Mouse (Mus musculus) CH12.LX (cell line): ENCODE data around the gene 1700019D03Rik. TPM values are rescaled to one million over a fixed set of nuclear protein-coding genes. Genes with fewer than 3 reads are reported as not detected.
A peak's percentile ranks its signal among the peaks of the same experiment; 100 is the strongest.

Source experiments
- DNase-seq: peaks from one replicate; pipeline ENCODE4 v3.0.0-alpha.2; 2013; ENCODE audit errors: extremely low read depth
- H3K27ac ChIP-seq: 2 replicates; pipeline ENCODE4 v1.5.1; 2012; ENCODE audit warnings: low read depth, mild to moderate bottlenecking, control low read depth, moderate library complexity; ENCODE audit not compliant: insufficient read depth
- H3K27me3 ChIP-seq: replicated peaks from 2 replicates; pipeline ENCODE3; 2012; ENCODE audit warnings: inconsistent platforms
- H3K36me3 ChIP-seq, 2 experiments: replicated peaks in 1 of 2; 2 replicates each; pipeline versions ENCODE3 to v1.6.1; 2012; ENCODE audit warnings: inconsistent platforms in 1 of 2, low read length in 1 of 2, mild to moderate bottlenecking in 1 of 2, mixed read lengths in 1 of 2, moderate library complexity in 1 of 2; ENCODE audit not compliant: control insufficient read depth in 1 of 2, insufficient read depth in 1 of 2
- H3K4me1 ChIP-seq, 2 experiments: 2 replicates each; pipeline ENCODE4 v1.6.1; 2012; ENCODE audit warnings: inconsistent platforms in 1 of 2, moderate library complexity in 1 of 2; ENCODE audit not compliant: insufficient read depth in 2 of 2, control insufficient read depth in 1 of 2
- H3K4me2 ChIP-seq: 2 replicates; pipeline ENCODE4 v1.6.1; 2012; ENCODE audit warnings: low read depth, mild to moderate bottlenecking, control low read depth; ENCODE audit not compliant: poor library complexity, insufficient read depth, severe bottlenecking
- H3K4me3 ChIP-seq, 3 experiments: fragments of 150-350 bp in 1 of 3; sonication (generic) in 1 of 3; replicated peaks in 1 of 3; 2 replicates each; pipeline versions ENCODE3 to v1.5.1; 2011 to 2012; ENCODE audit warnings: low read depth in 2 of 3, low read length in 2 of 3, mild to moderate bottlenecking in 2 of 3, moderate library complexity in 2 of 3, control low read depth in 1 of 3, improper control_type of control experiment in 1 of 3, inconsistent platforms in 1 of 3, mixed read lengths in 1 of 3; ENCODE audit not compliant: poor library complexity in 1 of 3
- H3K79me2 ChIP-seq: replicated peaks from 2 replicates; pipeline ENCODE4 v1.6.1; 2012; ENCODE audit warnings: mild to moderate bottlenecking, moderate library complexity; ENCODE audit not compliant: control insufficient read depth, poor library complexity, insufficient read depth, severe bottlenecking; ENCODE audit errors: extremely low read depth
- H3K9ac ChIP-seq: 2 replicates; pipeline ENCODE4 v1.6.1; 2012; ENCODE audit warnings: low read depth, mild to moderate bottlenecking, control low read depth, moderate library complexity; ENCODE audit not compliant: insufficient read depth
- H3K9me3 ChIP-seq: replicated peaks from 2 replicates; pipeline ENCODE3; 2012; ENCODE audit warnings: low read length, inconsistent platforms, mixed read lengths
- BHLHE40 ChIP-seq: IDR thresholded peaks from 2 replicates; pipeline ENCODE4 v1.6.1; 2011; ENCODE audit warnings: mild to moderate bottlenecking, low read depth, low read length, improper control_type of control experiment
- CHD2 ChIP-seq: IDR thresholded peaks from 2 replicates; pipeline ENCODE4 v1.6.1; 2011; ENCODE audit warnings: low read length, improper control_type of control experiment
- CTCF ChIP-seq, 2 experiments: IDR thresholded peaks in 1 of 2; conservative IDR thresholded peaks in 1 of 2; 2 replicates each; pipeline ENCODE4 v1.5.1; 2011 to 2012; ENCODE audit warnings: low read depth in 2 of 2, low read length in 2 of 2, improper control_type of control experiment in 1 of 2, inconsistent platforms in 1 of 2, mild to moderate bottlenecking in 1 of 2, moderate library complexity in 1 of 2
- E2F4 ChIP-seq: IDR thresholded peaks from 2 replicates; pipeline ENCODE4 v1.6.1; 2011; ENCODE audit warnings: low read depth, low read length, improper control_type of control experiment; ENCODE audit not compliant: insufficient replicate concordance
- ELF1 ChIP-seq: IDR thresholded peaks from 2 replicates; pipeline ENCODE4 v1.6.1; 2014; ENCODE audit warnings: low read depth, mild to moderate bottlenecking, inconsistent platforms, low read length, improper control_type of control experiment
- EP300 ChIP-seq: IDR thresholded peaks from 2 replicates; pipeline ENCODE4 v1.6.1; 2011; ENCODE audit warnings: low read length, improper control_type of control experiment
- ETS1 ChIP-seq: conservative IDR thresholded peaks from 2 replicates; pipeline ENCODE4 v1.6.1; 2012; ENCODE audit warnings: low read depth, mild to moderate bottlenecking, inconsistent platforms, low read length, improper control_type of control experiment, moderate library complexity
- HCFC1 ChIP-seq: IDR thresholded peaks from 2 replicates; pipeline ENCODE4 v1.6.1; 2012; ENCODE audit warnings: low read depth, mild to moderate bottlenecking, inconsistent platforms, low read length, improper control_type of control experiment
- IRF4 ChIP-seq: IDR thresholded peaks from 2 replicates; pipeline ENCODE4 v1.6.1; 2014; ENCODE audit warnings: low read depth, mild to moderate bottlenecking, inconsistent platforms, low read length, improper control_type of control experiment
- JUN ChIP-seq: IDR thresholded peaks from 2 replicates; pipeline ENCODE4 v1.6.1; 2011; ENCODE audit warnings: low read depth, mild to moderate bottlenecking, low read length, improper control_type of control experiment, moderate library complexity; ENCODE audit not compliant: insufficient read depth
- JUND ChIP-seq: conservative IDR thresholded peaks from 2 replicates; pipeline ENCODE4 v1.6.1; 2011; ENCODE audit warnings: low read depth, low read length, improper control_type of control experiment
- MAX ChIP-seq: IDR thresholded peaks from 2 replicates; pipeline ENCODE4 v1.6.1; 2011; ENCODE audit warnings: low read length, improper control_type of control experiment
- MAZ ChIP-seq: IDR thresholded peaks from 2 replicates; pipeline ENCODE4 v1.6.1; 2012; ENCODE audit warnings: low read depth, mild to moderate bottlenecking, inconsistent platforms, low read length, improper control_type of control experiment, moderate library complexity
- MEF2A ChIP-seq: IDR thresholded peaks from 2 replicates; pipeline ENCODE4 v1.6.1; 2014; ENCODE audit warnings: low read depth, mild to moderate bottlenecking, inconsistent platforms, low read length, improper control_type of control experiment, borderline replicate concordance
- MXI1 ChIP-seq: IDR thresholded peaks from 2 replicates; pipeline ENCODE4 v1.6.1; 2011; ENCODE audit warnings: mild to moderate bottlenecking, low read depth, low read length, improper control_type of control experiment
- MYC ChIP-seq: IDR thresholded peaks from 2 replicates; pipeline ENCODE4 v1.6.1; 2011; ENCODE audit warnings: low read depth, mild to moderate bottlenecking, improper control_type of control experiment, low read length
- NELFE ChIP-seq: IDR thresholded peaks from 2 replicates; pipeline ENCODE4 v1.6.1; 2011; ENCODE audit warnings: low read depth, low read length, improper control_type of control experiment
- POLR2A ChIP-seq: IDR thresholded peaks from 2 replicates; pipeline ENCODE4 v1.6.1; 2011; ENCODE audit warnings: low read depth, mild to moderate bottlenecking, improper control_type of control experiment, low read length
- POLR2AphosphoS2 ChIP-seq: IDR thresholded peaks from 2 replicates; pipeline ENCODE4 v1.6.1; 2011; ENCODE audit warnings: low read depth, low read length, improper control_type of control experiment
- RCOR1 ChIP-seq: conservative IDR thresholded peaks from 2 replicates; pipeline ENCODE4 v1.6.1; 2012; ENCODE audit warnings: low read depth, mild to moderate bottlenecking, inconsistent platforms, low read length, improper control_type of control experiment
- SIN3A ChIP-seq: IDR thresholded peaks from 2 replicates; pipeline ENCODE4 v1.6.1; 2012; ENCODE audit warnings: low read length, improper control_type of control experiment, inconsistent platforms
- SMC3 ChIP-seq: IDR thresholded peaks from 2 replicates; pipeline ENCODE4 v1.6.1; 2011; ENCODE audit warnings: low read depth, low read length, improper control_type of control experiment
- TBP ChIP-seq: conservative IDR thresholded peaks from 2 replicates; pipeline ENCODE4 v1.6.1; 2011; ENCODE audit warnings: low read depth, low read length, improper control_type of control experiment
- TCF12 ChIP-seq: IDR thresholded peaks from 2 replicates; pipeline ENCODE4 v1.6.1; 2014; ENCODE audit warnings: low read depth, mild to moderate bottlenecking, inconsistent platforms, low read length, improper control_type of control experiment
- ZC3H11A ChIP-seq: IDR thresholded peaks from 2 replicates; pipeline ENCODE4 v1.6.1; 2012; ENCODE audit warnings: low read depth, mild to moderate bottlenecking, inconsistent platforms, low read length, improper control_type of control experiment
- ZKSCAN1 ChIP-seq: IDR thresholded peaks from 2 replicates; pipeline ENCODE4 v1.6.1; 2012; ENCODE audit warnings: low read depth, inconsistent platforms, low read length, improper control_type of control experiment, borderline replicate concordance
- ZMIZ1 ChIP-seq: IDR thresholded peaks from 2 replicates; pipeline ENCODE4 v1.6.1; 2012; ENCODE audit warnings: low read depth, mild to moderate bottlenecking, inconsistent platforms, low read length, improper control_type of control experiment
- ZNF384 ChIP-seq: IDR thresholded peaks from 2 replicates; pipeline ENCODE4 v1.6.1; 2012; ENCODE audit warnings: low read depth, low read length, improper control_type of control experiment, inconsistent platforms
- dilution Hi-C: fragments of 300-500 bp; cut with MboI; formaldehyde crosslinking; loops from 2 replicates; pipeline ENCODE4 v1.14.3; 2020; ENCODE audit warnings: low sequenced_read_pairs; ENCODE audit not compliant: extremely low pct_unique_long_range_greater_than_20kb, extremely low pct_ligation_motif_present
- in situ Hi-C: fragments of 300-500 bp; cut with MboI; formaldehyde crosslinking; loops from 3 replicates; pipeline ENCODE4 v1.14.3; 2019; ENCODE audit warnings: low sequenced_read_pairs, low pct_ligation_motif_present, low pct_unique_long_range_greater_than_20kb, mixed read lengths
- polyA plus RNA-seq: library from polyadenylated mRNA; unstranded; fragments of >175 nt; gene quantifications from 2 replicates; pipeline ENCODE4 v1.2.1, GENCODE M21; 2012; ENCODE audit warnings: low read depth; ENCODE audit not compliant: insufficient read length
- total RNA-seq, 2 experiments: library from RNA; depleted of rRNA; stranded (reverse); fragments of 300-350 nt in 1 of 2; fragments of >200 nt in 1 of 2; gene quantifications; 2 replicates each; pipeline ENCODE4 v1.2.3; 2012 to 2014

The 1700019D03Rik gene
- total and polyA plus RNA-seq, 3 experiments: 1.3 to 2.6 (median 1.7) TPM

DNA sequence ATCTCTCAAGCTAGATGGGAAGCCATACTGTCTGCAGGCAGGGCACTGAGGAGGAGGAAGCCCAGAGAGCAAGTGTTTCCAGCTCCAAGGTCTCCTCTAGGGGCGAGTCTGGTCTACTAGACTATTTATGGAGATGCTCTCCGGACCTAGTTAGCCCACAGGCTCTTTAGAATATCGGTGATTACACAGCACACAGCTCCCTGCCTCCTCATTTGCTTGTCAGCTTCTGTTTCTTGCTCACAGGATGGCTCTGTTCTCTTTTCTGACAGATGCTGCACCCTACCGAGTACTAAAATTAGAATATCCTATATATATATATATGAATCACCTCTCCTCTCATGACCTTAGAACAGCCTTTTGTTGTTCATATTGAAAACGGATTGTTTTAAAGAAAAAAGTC lies 33.3 kb downstream of the 1700019D03Rik start:
- peak overlapping the region; percentile 24; the same call in 1 of the 2 replicates for H3K9ac ChIP-seq

DNA sequence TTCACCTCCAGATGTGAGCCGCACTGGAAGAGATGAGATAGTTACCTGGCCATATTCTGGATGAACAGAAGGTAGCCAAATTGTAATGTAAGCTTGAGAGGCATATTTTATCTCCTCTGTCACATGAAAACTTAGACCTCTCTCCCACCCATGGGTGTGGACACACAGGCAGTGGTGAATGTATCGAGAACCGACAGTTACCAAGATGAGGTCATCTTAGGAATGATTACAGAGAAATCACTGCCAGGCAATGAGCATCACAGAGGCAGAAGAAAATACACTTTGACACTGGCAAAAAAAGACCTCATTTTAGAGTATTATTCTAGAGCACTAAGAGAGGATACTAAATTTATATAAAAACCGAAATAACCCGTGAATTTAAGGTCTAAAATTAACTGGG lies 46.8 kb downstream of the 1700019D03Rik start:
- dilution Hi-C loops: no loop called here
- in situ Hi-C loops: loop anchor here (25.0 kb wide), 1 partner anchor 336 kb away; the partner anchor contains the start of gene Nemp2
- no peak for DNase-seq
- Histone ChIP-seq H3K4me3 (no peak overlapping the region), H3K27ac (no peak overlapping the region), H3K79me2 (no peaks in the 10 kb centered on the region), H3K36me3 (no peaks in the 10 kb centered on the region), H3K4me2 (no peak overlapping the region), H3K27me3 (no peaks in the 10 kb centered on the region), H3K9me3 (no peaks in the 10 kb centered on the region), H3K9ac (no peak overlapping the region), H3K4me1 (no peaks in the 10 kb centered on the region; a peak in 1 of 4 replicates)
- TF ChIP-seq MEF2A: no peak
- TF ChIP-seq BHLHE40: no peak
- no peak for TF ChIP-seq TCF12
- no peak for TF ChIP-seq EP300
- no peak for TF ChIP-seq SMC3
- no peak for TF ChIP-seq SIN3A
- no peak for TF ChIP-seq ZKSCAN1
- TF ChIP-seq ZNF384: no peak
- TF ChIP-seq HCFC1: no peak
- no peak for TF ChIP-seq MYC
- TF ChIP-seq POLR2AphosphoS2: no peak

More for the DNA sequence above, 33.3 kb downstream of the 1700019D03Rik start:
- Histone ChIP-seq H3K9me3 (no peaks in the 10 kb centered on the region), H3K4me1 (peaks cover 8 to 35% of the 10 kb centered on the region in 2 experiments; a peak in 3 of 4 replicates), H3K4me2 (no peak overlapping the region; the same call in 1 of the 2 replicates), H3K36me3 (no peaks in the 10 kb centered on the region), H3K79me2 (no peaks in the 10 kb centered on the region), H3K27me3 (no peaks in the 10 kb centered on the region), H3K4me3 (no peak overlapping the region), H3K27ac (no peak overlapping the region)
- peak; percentile 88 for DNase-seq
- dilution Hi-C loops (no loop called here), in situ Hi-C loops (no loop called here)
- TF ChIP-seq EP300 (peak; percentile 85), MXI1 (no peak), JUND (peak; percentile 56; the same call in 1 of the 2 replicates), HCFC1 (no peak), MYC (no peak), TBP (no peak), CTCF (conservative IDR thresholded peaks at IDR 0.05 in 1 of 2, IDR thresholded peaks at IDR 0.05 in 1 of 2; ENCODE audit: low read depth in 2 of 2, low read length in 2 of 2) (0 out of 4 replicates have a peak, but pooled peaks of 1 of the 2 experiments have one; percentile 8), MEF2A (peak; percentile 95), ETS1 (peak; percentile 61; the same call in 1 of the 2 replicates), SMC3 (no peak), ELF1 (peak; percentile 12; the same call in 1 of the 2 replicates), IRF4 (peak; percentile 78; the same call in 1 of the 2 replicates), CHD2 (no peak), ZC3H11A (no peak), TCF12 (peak; percentile 70), ZMIZ1 (no peak), MAZ (0 out of 2 replicates have a peak, but pooled peaks have one; percentile 34), MAX (no peak), JUN (peak; percentile 69), RCOR1 (no peak), E2F4 (no peak), NELFE (no peak), POLR2A (0 out of 2 replicates have a peak, but pooled peaks have one; percentile 20), SIN3A (0 out of 2 replicates have a peak, but pooled peaks have one; percentile 39), BHLHE40 (peak; percentile 43)
